Mouse (Mus musculus): Measurements from ENCODE around the gene Neurod2.

Gene Neurod2

DNA sequence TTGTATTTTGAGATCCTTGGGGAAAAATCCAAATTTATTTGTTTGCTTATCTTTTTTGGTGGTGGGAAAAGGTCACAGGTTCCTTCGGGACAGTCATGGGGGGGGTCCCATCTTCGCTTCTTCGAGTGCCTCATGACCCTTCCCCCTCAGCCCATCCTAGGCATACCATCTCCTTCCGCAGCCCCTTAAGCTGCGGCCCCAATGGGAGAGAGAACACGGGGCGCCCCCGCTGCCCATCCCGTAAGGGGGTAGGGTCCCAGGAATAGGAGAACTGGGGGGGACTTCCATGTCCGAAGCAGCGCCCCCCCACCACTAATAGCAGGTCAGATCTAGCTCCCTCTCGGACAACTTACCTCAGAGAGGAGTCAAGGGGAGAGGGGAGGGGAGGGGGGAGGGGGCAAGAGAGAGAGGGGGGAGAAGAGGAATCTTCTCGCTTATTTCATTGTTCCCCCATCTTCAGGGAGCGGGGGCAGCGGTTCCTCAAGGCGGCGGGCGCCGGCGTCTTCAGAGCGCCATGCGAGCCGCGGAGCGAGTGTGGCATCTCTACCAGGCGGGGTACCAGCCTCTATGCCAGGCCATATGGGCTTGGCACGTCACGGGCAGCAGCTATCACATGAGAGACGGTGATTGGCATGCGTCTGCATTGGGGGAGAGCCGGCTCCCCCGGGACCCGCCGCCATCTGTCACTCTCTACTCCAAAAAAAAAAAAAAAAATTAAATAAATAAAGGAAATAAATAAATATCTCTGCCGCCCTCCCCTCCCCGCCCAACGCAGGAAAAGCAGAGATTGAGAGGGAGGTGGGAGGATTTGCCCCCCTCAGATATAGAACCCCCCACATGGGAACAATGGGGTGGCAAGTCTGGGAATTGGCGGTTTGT, at the start of gene Neurod2:
Gene Neurod2, minus strand, starts transcription at position 568 of the 879 bp plus-strand sequence.
- DNase-seq: peak; percentile 81

DNA sequence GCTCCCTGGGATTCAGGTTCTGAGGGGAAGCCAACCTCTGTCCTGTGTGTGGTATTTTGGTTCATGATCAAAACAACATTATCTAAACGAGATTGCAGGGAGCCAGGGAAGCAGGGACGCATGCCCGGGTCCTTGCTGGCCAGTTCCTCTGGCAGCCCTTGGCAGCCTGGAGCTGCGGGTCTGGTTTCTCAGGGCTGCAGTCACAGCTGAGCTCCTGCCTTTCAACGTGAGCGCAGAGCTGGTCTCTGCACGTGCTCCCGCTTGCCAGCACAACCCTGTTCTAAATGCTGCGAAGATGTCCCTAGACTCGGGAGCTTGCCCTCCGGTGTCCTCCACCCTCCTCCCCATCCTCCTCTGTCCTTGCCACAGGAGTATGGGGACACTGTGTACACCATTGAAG, 48.3 kb upstream of the Neurod2 start:
- no peak for DNase-seq

DNA sequence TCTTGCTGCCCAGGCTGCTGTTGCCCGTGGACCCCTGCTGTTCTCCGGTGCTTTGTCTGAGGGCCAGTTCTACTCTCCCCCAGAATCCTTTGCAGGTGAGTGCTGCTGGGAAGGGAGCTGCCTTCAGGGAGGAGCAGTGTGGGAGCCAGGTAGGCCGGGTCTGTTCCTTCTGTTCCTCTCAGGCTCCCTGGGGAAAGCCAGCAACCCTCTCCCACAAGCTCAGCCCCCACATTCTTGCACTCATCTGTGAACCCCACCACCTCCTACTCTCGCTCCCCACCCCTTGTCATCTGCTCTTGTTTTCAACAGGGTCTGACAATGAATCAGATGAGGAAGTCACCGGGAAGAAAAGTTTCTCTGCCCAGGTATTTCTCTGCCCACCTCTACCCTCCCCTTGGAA, 47.3 kb upstream of the Neurod2 start:
- no peak for DNase-seq

DNA sequence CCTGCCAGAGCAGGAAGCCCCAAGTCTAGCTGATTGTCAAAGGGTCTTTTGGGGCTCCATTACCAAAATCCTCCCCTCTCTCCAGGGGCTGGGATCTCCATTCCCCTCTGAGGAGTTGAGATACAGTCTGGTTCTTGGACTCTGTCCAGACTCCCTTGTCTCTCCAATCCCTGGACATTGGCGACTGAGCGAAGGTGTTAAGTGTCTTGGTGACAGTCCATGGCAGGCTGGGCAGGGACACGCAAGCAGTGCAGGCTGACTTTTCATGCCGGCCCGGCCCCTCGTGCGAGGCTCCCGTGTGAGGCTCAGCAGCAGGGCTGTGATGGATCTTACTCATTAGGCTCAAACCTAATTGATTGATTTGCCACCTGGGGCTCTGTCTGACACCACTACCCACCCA, 44.8 kb upstream of the Neurod2 start:
- DNase-seq: no peak

DNA sequence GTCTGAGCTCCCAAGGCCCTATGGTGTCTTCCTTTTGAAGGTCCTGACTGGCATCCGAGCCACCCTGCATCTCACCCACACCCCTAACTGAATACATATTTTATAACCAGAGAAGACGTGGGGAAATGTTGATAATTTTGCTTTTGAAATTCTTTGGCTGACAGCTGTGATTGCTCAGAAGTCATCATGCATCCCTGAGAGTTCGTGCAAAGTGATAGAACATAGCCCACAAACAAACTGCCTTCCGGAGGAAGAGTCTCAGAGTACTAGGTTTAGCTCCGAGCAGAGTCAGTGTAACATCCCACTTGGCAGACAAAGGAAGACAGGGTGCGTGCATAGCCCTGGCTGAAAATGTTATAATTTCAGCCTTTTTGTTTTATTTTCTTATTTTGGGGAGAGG, 43.8 kb upstream of the Neurod2 start:
- DNase-seq: no peak

DNA sequence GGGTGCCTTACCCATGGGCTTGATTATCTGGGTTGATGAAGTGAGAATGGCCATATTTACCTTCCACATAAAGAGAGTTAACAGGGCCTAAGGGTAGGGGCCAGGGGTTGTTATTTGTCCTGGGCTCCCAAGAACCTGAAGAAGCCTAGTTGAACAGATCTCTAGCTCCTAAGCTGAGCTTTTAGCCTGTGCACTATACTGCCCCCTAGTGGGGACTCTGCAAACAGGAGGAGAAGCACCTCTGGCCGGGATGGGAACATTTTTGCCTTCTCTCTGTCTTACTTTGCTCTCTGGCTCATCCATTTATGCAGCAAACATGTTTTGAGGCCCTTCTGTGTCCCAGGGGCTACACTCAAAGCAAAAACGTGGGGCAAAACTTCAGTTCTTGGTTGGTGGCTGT, 43.0 kb upstream of the Neurod2 start:
- DNase-seq: no peak

DNA sequence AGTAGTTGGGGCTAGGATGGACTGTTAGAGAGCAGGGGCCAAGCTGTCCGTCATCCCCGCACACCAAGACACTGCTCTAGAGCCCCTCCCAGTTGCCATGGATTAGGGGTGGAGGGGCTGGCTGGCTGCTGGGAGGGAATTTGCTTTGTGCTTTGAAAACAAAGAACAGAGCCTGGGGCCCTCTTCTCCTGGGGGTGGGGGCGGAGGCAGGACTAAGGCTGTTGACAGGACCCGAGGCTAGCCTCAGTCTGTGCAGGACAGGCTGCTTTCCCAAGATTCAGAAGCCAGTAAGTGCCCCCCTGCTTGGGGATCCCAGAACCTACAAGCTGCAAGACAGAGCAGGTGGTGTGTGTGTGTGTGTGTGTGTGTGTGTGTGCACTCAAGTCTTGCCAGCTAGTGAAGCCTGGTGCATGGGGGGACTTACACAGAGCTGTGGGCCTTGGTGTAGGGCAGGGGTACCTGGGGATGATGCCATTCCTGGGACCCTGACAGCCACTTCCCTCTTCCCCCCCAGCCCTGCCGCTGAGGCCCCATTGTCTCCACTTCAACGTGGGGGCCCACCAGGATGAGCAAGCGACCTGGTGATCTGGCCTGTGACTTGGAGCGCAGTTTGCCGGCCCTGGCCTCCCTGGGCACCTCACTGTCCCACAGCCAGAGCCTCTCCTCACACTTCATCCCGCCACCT, 42.2 kb upstream of the Neurod2 start:
- DNase-seq: no peak

DNA sequence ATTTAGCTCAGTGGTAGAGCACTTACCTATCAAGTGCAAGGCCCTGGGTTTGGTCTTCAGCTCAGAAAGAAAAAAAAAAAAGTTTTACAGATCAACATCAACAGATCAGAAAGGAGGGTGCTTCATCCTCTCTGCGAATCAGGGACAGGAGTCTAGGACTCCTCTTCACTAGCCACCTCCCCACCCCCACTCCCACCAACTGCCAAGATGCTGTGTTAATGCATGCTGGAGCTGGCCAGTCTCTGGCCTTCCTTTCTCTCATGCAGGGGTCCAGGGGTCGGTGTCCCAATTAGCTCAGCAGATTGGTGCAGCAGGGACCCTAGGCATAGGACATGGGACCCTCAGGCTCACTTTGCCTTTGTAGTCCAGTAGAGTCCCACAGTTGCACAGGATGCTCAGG, 41.1 kb upstream of the Neurod2 start:
- no peak for DNase-seq

DNA sequence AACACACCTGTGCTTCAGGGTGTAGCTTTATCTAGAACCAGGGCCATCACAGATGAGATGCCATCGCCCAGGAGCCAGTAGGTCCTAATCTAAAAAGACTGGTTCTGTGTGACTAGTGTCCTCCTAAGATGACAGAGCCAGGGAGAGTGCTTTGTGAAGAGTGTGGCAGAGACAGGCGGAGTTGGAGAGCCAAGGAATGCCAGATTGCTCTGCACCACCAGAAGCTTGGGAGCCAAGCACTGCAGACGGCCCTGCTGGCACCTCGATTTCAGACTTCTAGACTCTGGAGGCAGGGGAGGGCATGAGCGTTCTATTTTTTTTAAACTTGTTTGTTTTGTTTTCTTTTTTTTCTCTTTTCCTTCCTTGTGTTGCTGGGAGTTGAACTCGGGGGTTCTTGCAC, 39.9 kb upstream of the Neurod2 start:
- DNase-seq: no peak

DNA sequence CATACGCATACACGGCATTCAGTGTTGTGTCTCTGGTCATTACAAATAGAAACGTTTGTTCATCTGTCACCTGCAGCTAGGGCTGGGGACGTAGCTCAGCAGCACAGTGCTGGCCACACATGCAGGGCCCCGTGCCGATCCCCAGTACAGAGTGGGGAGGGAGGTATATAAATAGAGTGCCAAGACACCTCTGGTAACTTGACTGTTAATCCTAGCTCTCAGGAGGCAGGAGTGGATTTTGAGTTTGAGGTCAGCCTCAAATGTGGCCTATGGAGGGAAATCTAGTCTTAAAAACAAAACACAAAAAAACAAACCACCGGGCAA, 38.4 kb upstream of the Neurod2 start:
- no peak for DNase-seq

DNA sequence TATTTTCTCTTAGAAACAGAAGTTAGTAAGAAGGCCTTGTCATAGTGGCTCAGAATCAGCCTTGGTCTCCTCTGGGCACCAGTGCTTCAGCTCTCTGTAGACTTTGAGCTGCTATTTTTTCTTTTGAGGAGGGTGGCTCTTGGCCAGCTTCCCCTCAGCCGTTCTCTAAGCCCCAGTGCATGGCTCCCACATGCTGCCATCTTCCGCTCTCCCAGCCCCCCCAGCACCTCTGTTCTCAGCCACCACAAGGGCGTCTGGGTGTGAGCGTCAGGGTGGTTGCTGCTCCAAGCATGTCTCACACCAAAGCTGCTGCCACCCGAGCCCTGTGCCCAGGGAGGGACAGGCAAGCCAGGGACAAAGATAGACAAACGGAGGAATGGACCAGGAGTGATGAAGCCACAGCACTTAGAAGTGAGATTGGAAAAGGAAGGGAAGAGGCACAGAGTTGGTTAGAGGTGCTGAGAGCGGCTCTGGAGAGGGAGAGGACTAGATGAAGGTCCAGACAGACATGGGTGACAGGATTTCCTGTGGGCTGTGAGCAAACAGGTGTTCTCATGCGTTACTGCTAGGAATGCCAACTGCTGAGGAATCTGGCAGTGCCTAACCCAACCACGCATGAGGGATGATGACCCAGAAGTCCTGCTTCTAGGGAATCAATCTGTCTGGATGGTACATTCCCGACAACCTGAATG, 37.9 kb upstream of the Neurod2 start:
- DNase-seq: peak; percentile 52

DNA sequence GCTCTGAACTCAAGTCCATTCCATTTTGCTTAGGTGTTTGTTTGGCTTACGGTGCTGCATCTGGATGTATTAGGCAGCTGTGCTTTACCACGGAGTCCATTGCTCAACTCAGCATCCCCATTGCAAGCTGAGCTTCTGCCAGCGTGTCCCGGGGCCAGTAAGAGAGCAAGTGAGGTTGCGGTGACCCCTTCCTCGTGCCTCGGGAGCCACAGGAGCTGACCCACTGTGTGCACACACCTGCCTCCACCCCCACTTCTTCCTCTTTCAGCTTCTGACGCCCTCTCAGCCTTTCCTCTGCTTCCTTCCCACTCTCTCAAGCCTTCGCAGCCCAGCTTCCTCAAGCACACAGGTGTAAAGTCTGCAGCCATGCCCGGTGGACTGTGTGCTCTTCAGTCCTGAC, 36.8 kb upstream of the Neurod2 start:
- DNase-seq: no peak

DNA sequence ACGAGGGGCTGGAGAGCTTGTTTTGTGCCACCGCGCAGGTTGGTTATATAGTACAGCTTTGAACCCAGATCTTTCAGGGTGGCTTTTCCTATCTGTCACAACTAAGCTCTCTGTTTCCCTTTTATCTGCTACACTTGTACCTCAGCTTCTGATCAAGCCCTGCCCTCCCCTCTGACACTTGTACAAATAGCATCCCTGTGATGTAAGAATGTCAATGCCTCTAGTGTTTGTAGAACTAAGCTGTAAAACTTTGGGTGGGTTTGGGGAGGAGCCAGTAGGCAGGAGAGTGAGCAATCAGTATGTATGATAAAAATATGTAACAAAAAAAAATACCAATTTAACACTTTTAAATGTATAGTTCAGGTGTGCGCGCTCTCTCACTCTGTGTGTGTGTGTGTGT, 35.0 kb upstream of the Neurod2 start:
- no peak for DNase-seq

DNA sequence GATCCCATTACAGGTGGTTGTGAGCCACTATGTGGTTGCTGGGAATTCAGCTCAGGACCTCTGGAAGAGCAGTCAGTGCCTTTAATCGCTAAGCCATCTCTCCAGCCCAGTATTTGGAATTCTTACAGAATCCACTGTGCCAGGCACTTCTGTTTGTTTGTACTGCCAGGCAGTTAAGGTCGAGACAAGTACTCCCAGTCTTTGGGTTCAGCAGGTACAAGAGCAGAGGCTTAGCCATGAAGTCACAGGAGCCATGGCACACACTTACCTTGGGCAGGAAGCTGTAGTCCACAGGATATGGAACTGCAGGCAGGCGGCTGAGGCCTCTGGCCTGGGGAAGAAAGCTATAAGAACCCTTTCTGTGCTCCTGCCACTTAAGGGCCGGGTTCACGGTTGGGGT, 34.4 kb upstream of the Neurod2 start:
- no peak for DNase-seq

DNA sequence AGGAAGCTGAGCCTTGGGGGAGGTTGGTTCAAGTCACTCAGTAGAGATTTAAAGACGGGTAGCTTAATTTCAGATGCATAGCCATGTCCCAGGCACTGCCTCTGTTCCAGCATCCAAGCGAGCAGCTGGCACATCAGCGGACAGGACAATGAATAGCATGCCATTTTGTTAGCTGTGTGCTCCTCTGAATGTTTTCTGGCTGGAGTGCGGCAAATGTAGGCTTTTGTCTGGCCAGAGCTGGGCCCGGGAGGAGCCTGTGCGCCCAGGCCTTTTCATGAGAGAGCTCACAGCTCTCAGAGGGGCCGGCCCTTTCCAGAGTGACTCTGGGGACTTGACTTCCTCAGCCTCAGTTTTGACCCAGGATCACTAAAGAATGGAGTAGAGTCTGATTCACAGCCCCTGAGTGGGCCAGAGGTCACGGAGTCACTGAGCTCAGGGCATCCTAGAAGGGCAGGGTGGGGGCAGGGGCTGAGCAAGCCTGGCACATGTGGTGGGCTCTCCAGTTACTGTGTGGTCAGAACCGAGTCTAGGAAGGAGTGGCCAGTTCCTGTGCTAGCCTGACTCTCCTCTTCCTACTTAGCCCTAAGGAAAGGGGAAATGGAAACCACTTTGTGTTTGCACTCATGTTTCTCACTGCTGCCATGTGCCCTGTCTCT, 31.5 kb upstream of the Neurod2 start:
- no peak for DNase-seq

DNA sequence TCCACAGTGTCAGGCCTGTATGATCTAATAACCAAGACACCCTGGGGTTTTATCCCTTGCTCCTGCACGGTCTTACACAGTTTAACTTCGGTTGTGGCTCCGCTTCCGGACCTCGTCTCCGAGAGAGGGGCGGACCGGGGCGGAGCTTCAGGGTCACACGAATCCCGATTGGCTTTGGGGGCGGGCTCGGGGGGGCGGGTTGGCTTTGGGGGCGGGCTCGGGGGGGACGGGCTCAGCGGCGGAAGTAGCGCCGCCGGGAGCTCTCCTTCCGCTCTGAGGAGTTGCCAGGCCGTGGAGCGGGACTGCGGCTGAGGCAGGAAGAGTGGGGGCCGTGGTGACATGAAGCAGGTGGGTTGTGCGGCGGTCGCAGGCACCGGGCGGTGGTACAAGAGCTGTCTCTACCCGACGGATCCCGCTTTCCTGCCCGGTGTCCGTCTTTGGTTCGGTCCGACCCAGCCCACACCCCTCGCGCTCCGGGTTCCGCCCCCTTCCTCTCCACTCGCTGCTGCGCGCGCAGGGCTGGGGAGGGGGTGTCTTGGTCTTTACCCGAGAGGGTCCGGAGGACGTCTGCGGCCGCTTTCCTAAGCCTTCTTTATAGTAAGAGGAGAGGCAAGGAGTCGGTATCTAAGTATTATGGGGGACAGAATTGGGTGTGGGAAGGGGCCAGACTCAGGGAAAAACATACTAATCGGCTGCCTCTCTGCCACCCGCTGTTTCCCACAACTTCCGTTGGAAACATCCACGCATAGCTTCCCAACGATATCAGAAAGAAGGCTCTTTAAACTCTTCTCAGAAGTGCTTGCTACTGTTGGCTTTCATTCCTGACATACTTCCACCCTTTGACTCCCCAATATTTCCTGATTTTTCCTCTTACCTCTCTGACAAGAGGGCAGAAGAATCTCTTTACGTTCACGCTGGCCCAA, 29.0 kb upstream of the Neurod2 start, which contains the start of gene Stard3:
Gene Stard3, plus strand, starts transcription at position 208 of the 923 bp plus-strand sequence.
- peak; percentile 81 for DNase-seq

DNA sequence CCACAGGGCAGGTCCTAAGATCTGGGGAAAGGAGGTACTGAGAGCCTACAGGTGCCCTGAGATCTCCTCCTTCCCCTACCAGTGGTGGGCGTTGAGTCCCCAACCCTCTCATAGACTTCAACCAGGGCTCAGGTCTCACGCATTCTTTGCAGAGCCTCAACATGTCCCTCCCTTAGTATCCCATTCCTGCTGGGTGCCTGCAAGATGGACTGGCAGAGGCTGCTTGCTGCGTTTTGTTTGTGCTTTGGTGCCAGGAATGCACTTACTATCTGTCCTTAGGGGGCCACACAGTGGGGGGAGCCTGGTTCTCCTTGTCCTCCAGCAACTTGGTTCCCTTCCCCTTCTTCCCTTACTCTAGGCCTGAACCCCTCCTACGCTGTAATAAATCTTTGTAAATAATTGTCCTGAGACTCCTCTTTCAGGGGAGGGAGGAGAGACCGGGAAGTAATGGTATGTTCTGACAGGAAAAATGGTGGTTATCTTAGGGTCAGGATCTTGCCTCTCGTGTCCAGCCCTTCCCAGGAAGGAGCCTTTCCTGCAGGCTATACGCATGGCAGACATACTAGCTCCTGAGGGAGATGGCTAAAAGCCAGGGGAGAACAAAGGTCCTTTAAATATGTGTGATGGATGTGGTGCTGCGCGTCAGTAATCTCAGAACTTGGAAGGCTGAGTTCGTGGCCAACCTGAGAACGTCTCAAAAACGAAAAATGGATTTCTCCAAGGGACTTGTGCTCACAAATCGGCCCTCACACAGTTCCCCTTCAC, 28.1 kb upstream of the Neurod2 start:
- no peak for DNase-seq

DNA sequence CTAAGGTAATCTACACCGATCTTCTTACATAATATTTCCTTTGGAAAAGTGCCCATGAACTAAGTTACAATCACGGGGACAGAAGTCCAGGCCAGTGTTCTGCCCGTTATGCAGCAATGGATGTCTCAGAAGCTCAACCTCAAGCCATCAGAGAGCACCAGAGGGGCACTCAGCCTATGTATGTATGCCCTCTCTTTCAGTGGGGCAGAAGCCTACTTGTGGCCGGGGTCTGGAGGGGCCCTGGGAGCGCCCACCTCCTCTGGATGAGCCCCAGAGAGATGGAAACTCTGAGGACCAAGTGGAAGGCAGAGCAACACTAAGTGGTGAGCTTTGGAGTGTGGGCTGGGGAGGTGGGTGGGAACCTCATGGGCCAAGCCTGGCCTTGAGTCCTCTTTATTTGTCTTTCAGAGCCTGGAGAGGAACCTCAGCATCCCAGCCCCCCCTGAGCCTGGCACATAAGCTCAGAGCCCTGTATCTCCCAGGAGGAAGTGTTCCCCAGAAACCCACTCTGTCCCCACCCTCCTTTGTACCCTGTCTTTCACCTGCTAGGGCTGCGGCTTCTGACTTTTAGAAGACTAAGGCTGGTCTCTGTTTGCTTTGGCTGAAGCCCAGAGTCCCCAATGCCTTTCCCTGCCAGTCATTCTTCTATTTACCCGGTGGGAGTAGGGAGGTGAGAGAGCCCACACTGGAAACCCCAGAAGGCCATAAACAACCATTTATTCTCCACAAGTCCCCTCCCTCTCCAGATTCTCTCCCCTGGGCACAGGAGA, 27.4 kb upstream of the Neurod2 start:
- no peak for DNase-seq

DNA sequence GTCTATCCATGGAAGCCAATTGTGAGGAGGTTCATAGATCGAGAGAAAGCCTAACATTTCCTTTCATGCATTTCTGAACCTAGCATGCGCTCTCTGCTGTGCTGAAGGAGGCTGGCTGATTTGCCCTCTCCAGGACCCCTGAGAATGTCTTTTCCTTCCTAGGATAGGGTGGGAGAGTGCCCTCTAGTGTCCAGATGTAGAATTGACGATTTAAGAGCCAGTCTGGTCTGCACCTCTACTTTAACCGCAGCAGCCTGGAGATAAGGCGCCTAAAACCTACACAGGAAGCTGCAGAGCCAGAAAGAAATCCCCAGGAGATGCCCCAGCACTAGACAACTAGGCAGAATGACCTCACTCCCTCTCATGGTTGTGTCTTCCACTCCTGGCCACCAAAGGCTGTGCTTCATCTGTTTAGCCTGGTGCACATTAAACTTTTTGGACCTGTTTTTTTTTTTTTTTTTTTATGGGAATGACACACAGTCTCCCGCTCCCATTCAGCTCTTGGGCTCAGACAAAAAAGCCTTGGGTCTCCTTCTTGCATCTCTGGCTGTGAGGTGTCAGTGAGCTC, 26.4 kb upstream of the Neurod2 start:
- DNase-seq: no peak

DNA sequence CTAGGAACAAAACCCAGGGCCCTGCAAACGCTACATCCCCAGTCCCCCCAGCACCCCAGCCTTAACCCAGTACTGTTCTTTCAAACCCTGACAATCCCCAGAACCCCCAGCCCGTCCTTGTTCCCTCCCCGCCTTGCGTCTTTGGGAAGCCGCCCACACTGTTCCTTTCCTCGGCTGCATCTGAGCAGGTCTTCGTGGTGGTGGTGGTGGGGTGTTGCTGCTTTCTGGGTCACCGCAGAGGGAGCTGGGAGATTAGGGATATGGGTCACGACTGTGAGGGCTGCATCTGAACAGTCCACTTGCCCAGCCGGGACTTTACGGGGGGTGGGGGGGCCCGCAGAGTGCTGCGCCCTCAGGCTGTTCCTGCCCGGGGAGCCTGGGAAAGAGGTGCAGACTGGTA, 25.0 kb upstream of the Neurod2 start:
- no peak for DNase-seq

Measured in right cerebral cortex, postnatal 25 days (tissue).